Mouse (Mus musculus): ENCODE results near the gene Hspa1a.

GRCm38 (mm10) chr17:34922939-34923338 lies 49.0 kb downstream of the Hspa1a start:
- TF ChIP-seq CTCF (IDR thresholded peaks at IDR 0.05; ENCODE audit: insufficient read depth, low read depth, low read length) (no peak), POLR2A (IDR thresholded peaks at IDR 0.05; ENCODE audit: insufficient read depth, low read depth, low read length) (no peak)

All from olfactory bulb, adult 2 months (tissue).